Mouse (Mus musculus) large intestine, adult 2 months (tissue): ENCODE measurements at regions not wholly inside any gene's neighbourhood (a gene's known extent, or its start where the extent isn't known, plus 50 kb on each side); places are given as distances from the start of the nearest gene placed in this dataset.

Experiments used
- DNase-seq: peaks from one replicate; pipeline ENCODE4 v3.0.0-alpha.2; 2012; ENCODE audit warnings: low read depth, low spot score
- WGBS: fragments of 180-500 bp; shearing (Covaris S2); methylation state at CpG from one replicate; pipeline ENCODE4 v1.1.7; 2018; 5-methylcytosine and 5-hydroxymethylcytosine counted together

DNA sequence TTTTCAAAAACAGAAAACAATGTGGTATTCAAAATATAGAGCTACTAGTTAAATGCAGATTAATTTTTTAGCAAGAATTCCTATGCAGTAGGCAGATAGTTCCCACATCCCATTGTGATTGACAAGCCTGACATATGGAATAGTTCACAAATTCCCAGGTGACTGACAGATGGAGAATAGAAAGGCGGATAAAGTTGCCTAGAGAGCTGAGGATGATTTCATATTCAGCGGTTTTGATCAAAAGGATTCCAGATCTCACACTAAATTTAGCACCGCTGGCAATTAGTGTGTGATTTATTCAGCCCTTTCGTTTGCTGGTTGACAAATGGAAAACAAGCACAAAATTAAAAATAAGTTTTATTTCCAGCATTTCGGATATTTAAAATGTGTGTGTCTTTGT is 714.0 kb upstream of the Pou3f3 start:
- WGBS = 90% methylated on average over 5 of the region's 5 CpGs
- DNase-seq = no peak

DNA sequence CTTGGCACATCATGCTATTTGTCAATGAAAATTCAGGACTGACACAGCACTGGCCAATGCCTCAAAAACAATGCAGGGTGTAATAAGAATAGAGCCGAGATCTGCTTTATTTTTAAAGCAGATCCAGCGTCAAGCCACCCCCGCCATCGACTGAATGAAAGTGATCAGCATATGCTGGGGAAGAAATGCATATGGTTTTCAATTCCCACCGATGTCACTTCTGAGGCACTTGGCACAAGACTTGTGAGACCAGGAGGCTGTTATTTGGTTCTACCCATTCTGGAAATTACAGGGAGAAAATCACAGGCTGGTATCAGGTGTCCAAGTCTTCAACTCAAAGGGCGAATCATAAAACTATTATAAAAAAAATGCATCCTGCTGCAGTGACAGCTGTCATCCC is 689.3 kb upstream of the Pou3f3 start:
- 77% methylated on average over 6 of the region's 6 CpGs for WGBS
- no peak for DNase-seq

DNA sequence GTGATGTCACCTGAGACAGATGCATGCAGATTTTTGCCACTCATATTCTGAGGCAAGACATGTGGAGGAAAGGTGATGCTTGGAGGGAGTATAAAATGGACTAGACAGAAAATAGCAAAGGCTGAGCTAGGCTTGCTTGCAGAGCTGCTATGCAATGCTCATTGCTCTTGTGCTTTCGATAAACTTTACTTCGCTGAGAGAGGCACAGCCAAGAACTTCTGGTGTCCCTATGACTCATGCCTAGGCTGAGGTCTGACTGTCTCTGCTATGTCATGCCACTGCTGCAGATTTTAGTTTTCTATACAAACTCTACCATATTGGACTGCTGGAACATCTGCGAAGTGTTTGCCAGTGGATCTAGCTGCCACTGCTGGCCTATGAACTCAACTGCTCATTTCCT is 687.5 kb upstream of the Pou3f3 start:
- DNase-seq = no peak
- WGBS = 86% methylated on average over 3 of the region's 3 CpGs

DNA sequence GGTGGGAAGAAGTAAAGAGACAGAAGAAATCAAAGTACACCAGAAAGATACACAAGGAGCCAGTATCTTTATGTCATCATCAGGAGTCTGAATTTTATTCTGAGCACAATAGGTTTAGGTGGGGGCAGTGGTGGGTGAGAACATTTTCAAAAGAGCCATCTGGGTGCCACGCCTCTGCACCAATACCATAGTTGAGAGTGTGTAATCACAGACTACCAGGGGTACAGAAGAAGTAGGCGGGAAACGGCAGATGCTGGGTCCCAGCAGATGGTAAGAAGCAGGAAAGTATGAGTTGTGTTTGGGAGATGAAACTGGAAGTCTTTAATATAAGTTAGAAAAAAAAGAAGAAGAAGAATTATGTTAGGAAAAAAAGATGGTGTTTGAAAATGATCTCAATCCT is 682.7 kb upstream of the Pou3f3 start:
- WGBS = 81% methylated on average over 3 of the region's 3 CpGs
- no peak for DNase-seq

DNA sequence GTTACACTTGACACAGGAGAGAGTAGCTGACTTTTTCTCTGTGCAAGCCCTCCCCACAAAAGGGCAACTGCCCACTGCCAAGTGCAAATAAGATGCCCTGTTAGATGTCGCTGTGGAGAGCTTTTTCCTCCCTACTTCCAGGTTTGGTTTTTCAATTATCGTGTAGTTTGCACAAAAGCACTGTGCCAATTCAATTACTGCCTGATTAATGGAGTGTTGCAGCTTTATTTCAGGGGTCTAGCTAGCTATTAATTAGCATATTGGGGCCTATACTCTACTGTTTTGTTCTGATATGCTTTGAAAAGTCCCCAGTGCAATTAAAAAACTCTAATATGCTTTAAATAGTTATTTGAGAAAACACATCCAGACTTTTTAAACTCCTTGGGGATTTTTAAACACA is 676.6 kb upstream of the Pou3f3 start:
- WGBS = 70% methylated on average over 2 of the region's 2 CpGs
- no peak for DNase-seq

DNA sequence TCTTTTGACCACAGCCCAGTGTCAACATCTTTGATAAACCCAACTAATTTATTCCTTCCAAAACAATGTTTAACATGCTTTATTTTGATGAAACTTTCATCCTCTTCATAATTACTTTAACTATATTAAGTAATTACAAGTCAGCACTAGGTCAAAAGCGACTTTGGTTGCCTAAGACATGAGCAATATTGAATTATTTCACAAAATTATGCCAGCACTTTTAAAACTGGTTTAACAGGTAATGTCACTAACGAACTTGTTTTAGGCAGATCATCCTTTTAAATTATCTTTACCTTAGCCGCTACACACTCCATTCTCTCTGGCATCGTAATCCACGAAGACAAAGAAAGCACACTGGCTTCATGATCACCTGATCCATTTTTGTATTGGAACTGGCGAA is 669.8 kb upstream of the Pou3f3 start:
- 72% methylated on average over 6 of the region's 6 CpGs for WGBS
- no peak for DNase-seq

DNA sequence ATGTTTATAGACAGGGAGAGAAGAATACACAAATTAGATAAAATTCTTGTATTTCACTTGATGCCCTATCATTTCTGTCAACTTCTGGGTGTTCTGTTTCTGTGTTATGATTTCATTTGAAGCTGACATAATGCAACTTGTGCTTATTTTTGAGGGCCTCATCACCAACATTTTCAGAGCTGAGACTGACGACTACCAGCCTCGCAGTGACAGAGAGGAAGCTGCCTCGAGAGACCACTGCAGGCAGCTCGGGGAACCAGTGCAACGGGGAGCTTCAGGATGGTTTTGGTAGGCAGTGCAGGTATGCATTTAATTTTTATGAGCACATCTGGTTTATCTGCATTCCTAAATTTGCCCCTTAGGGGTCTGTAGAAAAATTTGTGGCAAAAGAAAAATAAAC is 669.1 kb upstream of the Pou3f3 start:
- WGBS = 64% methylated on average over 5 of the region's 5 CpGs
- no peak for DNase-seq

DNA sequence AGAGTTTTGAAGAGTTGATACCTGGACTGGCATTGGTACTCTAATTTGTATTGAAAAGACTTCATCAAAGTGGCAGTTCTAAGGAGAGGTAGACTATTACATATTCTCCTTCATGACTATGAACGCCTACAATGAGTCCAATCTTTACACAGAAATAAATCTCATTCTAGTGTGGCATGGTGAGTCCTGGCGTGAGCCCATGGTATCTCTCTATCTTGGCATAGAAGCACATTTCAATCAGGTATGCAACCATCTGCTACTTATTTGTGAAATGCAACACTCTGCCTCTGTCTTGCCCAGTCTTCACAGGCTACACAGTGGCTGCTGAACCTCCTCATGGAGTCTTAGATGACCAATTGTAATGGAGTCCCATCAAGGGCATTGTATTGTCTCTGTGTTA is 661.8 kb upstream of the Pou3f3 start:
- WGBS = 78% methylated on average over 2 of the region's 2 CpGs
- DNase-seq = no peak

DNA sequence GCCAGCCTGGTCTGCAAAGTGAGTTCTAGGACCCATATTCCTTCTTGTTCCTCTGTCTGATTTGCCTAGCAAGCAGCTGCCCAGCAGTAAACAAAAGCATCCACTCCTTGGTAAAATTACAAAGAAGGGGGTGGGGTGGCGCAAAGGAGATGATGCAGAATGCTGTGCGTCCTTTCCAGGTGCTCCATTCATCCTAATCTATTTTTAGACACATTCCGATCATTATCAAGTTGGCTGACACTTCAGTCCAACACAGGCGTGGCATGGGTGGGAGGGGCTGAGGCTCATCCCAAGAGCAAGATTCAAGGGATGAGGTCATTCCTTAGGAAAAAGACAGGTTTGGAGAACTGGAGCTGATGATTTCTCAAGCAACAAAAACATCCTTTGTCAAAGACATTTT is 660.2 kb upstream of the Pou3f3 start:
- DNase-seq = no peak
- 64% methylated on average over 4 of the region's 4 CpGs for WGBS

DNA sequence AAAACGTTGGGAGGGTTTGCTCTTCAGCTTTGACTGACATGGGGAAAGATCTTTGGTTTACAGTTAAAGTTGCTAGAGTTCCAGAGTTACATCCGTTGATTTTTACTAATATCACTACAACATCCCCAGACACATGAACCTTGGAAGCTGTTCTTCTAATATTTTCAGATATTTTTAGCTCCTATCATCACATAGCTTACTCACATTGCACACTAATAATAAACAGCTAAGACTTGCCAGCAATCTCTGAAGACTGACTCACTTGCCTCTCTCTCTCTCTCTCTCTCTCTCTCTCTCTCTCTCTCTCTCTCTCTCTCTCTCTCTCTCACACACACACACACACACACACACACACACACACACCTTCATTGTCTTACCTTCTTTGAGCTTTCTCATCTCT is 654.0 kb upstream of the Pou3f3 start:
- no peak for DNase-seq
- WGBS = 48% methylated on average over 2 of the region's 2 CpGs

DNA sequence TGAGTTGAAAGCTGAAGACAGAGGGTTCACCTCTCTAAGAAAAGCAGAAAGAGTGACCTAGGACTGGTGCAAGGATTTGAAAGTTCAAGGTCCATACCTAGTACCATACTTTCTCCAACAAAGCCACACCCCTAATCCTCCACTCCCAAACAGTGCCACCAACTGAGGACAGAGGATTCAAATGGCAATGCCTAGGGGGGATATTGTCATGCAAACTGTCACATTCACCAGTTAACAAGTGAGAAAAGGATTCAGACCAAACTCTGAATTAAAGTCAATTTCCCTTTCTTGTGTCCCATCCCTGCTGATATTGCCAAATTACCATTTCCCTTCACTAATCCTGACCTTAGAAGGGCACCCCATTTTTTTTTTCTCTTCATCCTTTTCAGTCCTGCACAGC is 637.1 kb upstream of the Pou3f3 start:
- no peak for DNase-seq

DNA sequence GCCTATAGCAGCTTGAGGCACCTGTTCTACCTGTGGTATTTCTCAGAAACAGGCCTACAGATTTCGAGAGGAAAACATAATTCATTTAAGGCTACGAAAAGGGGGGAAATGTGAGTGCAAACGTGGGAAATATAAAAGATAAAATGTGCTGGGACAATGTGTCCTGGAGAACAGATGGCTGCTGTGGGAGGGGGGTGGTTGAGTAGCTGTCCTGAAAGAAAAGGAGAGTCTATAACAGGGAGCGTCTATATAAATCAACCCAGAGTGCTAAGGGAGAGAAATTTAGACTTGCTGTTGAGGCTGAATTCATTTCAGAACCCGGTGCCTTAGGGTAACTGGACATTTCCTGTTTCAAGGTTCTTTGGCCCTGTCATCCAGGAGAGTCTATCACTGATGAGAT is 625.5 kb upstream of the Pou3f3 start:
- WGBS = 67% methylated on average over 5 of the region's 5 CpGs
- DNase-seq = no peak

DNA sequence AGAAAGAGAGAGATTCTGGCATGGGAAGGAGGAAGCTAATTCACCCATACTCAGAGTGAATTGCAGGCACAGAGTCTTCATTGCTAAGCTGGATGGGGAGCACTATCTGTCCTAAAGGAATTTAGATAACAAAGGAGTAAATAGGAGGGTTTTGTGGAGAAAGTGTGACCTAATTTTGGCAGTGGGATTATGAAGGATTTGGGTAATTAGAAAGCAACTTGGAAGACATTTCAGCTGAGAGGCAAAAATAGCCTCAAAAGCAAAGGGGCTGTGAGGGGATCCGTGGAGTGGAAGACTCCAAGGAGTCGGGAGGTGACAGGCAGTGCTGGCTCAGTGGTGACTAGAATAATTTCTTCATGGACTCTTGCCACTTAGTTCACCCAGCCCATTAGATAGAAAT is 599.5 kb upstream of the Pou3f3 start:
- WGBS = 68% methylated on average over 2 of the region's 2 CpGs
- no peak for DNase-seq

DNA sequence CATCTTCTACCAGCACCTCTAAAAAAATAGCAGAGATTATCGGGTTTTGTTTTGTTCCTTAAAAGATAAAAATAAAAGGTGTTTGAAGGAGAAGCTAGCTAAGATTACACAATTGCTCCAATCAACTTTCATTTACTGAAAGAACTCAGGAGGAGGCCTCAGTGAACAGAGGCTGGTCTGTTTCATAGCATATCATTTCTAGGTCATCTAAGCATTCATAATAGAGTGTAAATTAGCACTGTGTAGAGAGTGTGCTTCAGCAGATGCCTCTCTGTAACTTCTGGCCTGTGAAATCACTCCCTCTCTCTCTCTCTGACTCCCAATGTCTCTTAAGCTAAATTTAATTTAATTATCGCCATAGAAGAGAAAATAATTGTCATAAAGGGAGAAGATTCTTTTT is 597.0 kb upstream of the Pou3f3 start:
- no peak for DNase-seq
- WGBS = 79% methylated on average over 2 of the region's 2 CpGs

DNA sequence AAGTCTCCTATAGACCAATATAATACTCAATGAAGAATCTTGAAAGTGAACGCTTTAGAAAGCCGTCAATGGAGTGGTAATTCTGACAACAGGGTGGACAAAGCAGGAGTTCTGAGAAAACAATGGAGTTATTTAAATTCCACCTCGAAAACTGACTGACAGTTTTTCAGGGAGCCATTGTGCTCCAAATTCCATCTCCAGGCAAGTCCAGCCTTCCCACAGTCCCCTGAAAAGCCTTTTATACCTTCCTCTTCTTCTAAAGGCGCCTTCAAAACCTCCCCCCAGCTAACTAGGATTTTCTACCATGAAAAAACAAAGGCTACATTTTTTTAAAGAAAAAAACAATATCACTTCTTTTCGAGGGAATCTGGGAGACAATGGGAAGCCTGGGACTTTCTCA is 588.0 kb upstream of the Pou3f3 start:
- no peak for DNase-seq
- WGBS = 59% methylated on average over 5 of the region's 5 CpGs

DNA sequence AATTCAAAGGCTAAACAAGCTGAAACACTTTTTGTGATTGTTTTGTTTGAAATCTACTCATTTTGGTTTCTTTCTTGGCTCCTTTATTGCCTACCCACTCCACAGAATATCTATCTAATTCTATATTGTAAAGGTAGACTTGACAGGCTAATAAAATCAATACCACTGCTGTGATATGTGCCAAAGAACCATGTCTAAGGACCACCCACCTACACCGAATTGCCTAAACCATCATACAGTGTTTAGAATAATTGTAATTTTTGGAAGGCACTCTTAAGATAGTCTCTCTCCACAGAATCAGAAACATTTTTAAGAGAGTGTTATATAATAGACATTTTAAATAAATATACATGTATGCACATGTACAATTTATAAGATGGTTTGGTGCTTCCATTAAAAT is 587.6 kb upstream of the Pou3f3 start:
- no peak for DNase-seq
- WGBS = 81% methylated on average over 1 of the region's 1 CpGs

DNA sequence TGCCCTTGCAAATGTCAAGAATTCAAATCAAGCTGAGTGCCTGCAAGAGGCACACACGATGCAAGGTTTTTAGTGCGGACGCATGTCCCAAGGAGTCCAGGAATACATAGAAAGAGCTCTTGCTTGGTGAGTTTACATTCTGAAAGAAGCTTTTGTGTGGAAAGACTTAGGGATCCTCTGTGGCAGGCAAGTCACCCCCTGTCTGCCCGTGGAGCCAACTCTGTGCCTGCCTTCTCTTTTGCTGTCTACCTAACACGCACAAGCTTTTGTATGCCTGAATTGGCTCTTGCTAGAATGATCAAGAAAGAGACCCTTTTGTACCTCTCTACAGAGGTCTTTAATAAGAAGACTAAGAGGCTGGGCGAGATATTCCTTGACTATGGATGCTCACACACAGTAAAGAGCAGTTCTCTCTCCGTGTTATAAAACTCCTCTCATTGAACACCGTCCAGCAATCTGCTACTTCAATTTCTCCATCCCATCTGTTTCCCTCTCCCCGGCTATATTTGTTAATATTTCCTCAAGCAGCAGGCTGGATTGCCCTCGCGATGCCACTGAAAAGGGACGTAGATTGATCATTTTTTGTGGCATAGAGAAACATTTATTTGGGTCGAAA is 543.3 kb upstream of the Pou3f3 start:
- DNase-seq = no peak
- 81% methylated on average over 13 of the region's 13 CpGs for WGBS

DNA sequence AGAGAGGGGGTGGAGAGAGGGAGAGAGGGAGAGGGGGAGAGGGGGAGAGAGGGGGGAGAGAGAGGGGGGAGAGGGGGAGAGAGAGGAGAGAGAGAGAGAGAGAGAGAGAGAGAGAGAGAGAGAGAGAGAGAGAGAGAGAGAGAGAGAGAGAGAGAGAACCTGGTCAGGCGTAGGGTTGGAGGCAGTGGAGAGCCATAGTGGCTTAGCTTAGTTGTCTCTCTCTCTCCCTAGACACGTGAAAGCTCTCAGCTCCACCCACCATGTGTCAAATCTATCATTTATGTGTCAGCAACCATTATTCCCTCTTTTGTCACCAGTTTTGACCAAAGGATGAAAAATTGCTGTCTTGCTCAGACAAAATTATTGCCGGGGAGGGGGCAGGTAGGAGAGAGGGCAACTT is 542.7 kb upstream of the Pou3f3 start:
- no peak for DNase-seq
- 69% methylated on average over 3 of the region's 3 CpGs for WGBS

DNA sequence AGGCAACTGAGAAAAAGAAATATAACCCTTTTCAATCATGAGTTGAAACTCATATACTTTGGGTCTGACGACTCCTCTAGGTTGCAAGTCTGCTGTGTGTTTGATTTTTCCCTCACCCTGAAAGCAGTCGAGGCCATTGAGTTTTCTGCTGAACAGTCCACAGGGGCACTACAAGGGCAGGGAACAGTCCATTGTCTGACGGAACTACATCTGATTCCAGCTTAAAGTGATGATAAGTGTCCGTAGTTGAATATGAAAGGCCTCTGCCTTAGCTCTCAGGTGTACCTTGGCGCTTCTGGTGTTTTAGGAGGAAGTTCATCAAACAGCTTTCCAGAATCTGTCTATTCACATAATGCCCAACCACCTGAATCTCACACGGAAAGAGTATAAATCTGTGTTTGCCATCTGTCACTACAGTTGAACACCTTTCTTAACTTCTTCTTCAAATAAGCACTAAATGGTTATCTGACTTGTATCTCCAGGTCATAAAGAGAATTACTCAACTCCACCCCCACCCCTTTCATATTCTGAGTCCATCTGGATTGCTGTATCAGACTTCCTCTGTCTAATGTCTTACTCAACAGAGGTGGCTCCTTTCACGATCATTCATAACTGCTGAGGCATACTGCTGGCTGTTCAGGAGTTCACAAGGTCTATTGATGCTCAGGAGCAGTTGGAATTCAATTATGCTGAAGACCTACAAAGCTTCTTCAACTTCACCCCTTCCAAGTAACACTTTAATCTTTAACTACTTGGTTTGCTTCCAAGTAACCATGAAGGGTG is 527.6 kb upstream of the Pou3f3 start:
- DNase-seq = peak; percentile 6
- WGBS = 31% methylated on average over 7 of the region's 7 CpGs

DNA sequence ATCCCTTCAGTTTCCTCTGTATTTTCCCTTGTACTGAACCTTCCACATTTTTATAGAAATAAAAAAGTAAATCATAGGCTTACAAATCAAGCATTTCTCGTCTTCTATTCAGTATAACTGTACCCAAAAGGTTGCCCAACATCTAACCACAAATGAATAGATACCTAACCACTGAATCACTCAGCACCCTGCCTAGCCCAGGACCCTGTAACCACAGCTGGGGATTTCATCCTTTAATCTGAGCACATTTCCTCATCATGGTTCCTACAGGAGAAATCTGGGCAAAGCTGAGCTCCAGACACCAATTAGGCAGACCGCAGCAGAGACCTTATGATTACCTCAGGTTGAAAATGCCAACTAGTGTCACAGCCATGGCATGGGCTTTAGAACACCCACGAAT is 526.1 kb upstream of the Pou3f3 start:
- 81% methylated on average over 3 of the region's 3 CpGs for WGBS
- no peak for DNase-seq

DNA sequence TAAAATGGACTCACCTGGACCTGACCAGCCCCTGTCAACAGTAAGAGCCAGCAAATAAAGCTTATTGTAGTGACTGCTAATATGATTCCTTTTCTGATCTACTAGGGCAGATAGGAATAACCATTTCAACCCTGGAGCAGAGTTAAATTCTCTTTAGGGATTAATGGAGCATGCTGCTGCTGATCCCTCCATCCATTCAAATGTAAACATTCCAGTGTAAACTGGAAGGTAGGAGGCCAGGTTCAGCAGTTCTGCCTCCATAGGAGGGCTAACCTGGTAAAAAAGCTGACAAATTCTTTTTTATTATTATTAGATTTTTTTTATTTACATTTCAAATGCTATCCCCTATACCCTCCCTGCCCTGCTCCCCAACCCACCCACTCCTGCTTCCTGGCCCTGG is 509.3 kb upstream of the Pou3f3 start:
- no peak for DNase-seq

DNA sequence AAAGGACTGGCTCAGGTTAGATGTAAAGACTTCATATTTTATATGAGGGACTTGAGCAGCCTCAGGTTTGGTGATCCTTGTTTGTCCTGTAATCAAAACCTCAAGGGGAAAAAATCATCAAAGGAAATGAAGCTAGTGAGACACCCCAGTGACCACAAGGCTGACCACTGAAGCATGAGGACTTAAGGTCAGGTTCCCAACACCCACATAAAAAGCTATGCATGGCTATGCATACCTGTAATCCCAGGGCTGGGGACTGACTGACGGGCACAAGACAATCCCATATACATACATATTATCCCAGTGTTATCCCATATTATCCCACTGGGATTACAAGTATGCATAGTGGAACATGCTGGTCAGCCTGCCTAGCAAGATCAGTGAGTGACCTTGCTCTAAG is 467.5 kb upstream of the Pou3f3 start:
- WGBS = 90% methylated on average over 1 of the region's 1 CpGs
- no peak for DNase-seq
